Mouse (Mus musculus): ENCODE data around the gene Ddit4l.

DNA sequence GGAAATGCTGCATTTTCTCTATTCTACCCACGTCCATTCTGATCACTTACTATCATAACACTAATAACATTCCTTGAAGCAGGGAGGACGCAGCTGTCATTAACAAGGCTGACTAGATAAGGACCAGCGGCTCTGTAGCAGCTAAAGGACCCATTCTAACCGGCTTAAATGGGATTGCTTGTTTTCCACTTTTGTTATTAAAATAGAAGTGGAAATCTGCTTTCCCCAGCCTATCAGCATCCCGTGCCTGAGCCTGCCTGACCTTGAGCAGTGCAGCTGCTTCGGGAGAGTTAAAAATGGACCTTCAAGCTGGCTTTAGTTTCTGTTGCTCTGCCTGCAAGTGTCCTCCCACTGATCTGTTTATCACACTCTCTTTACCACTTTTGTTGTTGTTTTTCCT lies 679 bp downstream of the Ddit4l start:
- TF ChIP-seq CTCF (IDR thresholded peaks at IDR 0.05; ENCODE audit: borderline replicate concordance, extremely low read depth, insufficient read depth, insufficient read length): no peak
- no peak for TF ChIP-seq POLR2A (IDR thresholded peaks at IDR 0.05; ENCODE audit: borderline replicate concordance, extremely low read depth, insufficient read depth, insufficient read length, poor library complexity, severe bottlenecking)
